Mouse (Mus musculus): Measurements from ENCODE around the gene Lrrc17. TPM values are rescaled to one million over a fixed set of nuclear protein-coding genes. Genes with fewer than 3 reads are reported as not detected.

The Lrrc17 gene
- polyA plus RNA-seq, 1 experiment from 2014 or later, result 8.4 TPM

GRCm38 (mm10) chr5:21545786-21546185 lies 2.4 kb downstream of the Lrrc17 start:
- Histone ChIP-seq H3K4me1 (replicated peaks) (peaks cover 6% of the 10 kb centered on the region), H3K4me2 (no peak overlapping the region), H3K4me3 (no peak overlapping the region), H3K36me3 (no peaks in the 10 kb centered on the region), H3K9ac (no peak overlapping the region), H3K27ac (no peak overlapping the region), H3K9me3 (no peaks in the 10 kb centered on the region), H3K27me3 (no peaks in the 10 kb centered on the region)
- no peak for ATAC-seq (ENCODE audit: low FRiP score)
- WGBS, result 83% methylated on average over 4 of the region's 4 CpGs

- 88% methylated on average over 8 of the region's 8 CpGs for WGBS
- no peaks in the 10 kb centered on the region for H3K27me3 ChIP-seq
- ATAC-seq (ENCODE audit: low FRiP score), result no peak
Measured at GRCm38 (mm10) chr5:21547005-21547404, 3.6 kb downstream of the Lrrc17 start.

GRCm38 (mm10) chr5:21553685-21554084 lies 10.3 kb downstream of the Lrrc17 start:
- Histone ChIP-seq H3K4me1 (replicated peaks) (no peaks in the 10 kb centered on the region), H3K4me3 (no peak overlapping the region), H3K27me3 (no peaks in the 10 kb centered on the region), H3K27ac (no peak overlapping the region), H3K9ac (no peak overlapping the region), H3K9me3 (no peaks in the 10 kb centered on the region), H3K36me3 (no peaks in the 10 kb centered on the region), H3K4me2 (no peak overlapping the region)
- no peak for ATAC-seq (ENCODE audit: low FRiP score)
- 91% methylated on average over 4 of the region's 4 CpGs for WGBS

More at GRCm38 (mm10) chr5:21547005-21547404, 3.6 kb downstream of the Lrrc17 start:
- H3K4me1 ChIP-seq (replicated peaks), result peaks cover 6% of the 10 kb centered on the region
- no peaks in the 10 kb centered on the region for H3K36me3 ChIP-seq
- no peak overlapping the region for H3K27ac ChIP-seq
- H3K9ac ChIP-seq, result no peak overlapping the region
- no peak overlapping the region for H3K4me3 ChIP-seq
- H3K4me2 ChIP-seq, result no peak overlapping the region
- no peaks in the 10 kb centered on the region for H3K9me3 ChIP-seq

- no peak overlapping the region for H3K4me2 ChIP-seq
- no peaks in the 10 kb centered on the region for H3K27me3 ChIP-seq
- no peak overlapping the region for H3K4me3 ChIP-seq
- H3K9ac ChIP-seq, result no peak overlapping the region
- H3K9me3 ChIP-seq, result no peaks in the 10 kb centered on the region
- no peak for ATAC-seq (ENCODE audit: low FRiP score)
- no peaks in the 10 kb centered on the region for H3K4me1 ChIP-seq (replicated peaks)
- no peak overlapping the region for H3K27ac ChIP-seq
- WGBS, result 95% methylated on average over 1 of the region's 1 CpGs
- no peaks in the 10 kb centered on the region for H3K36me3 ChIP-seq
Measured at GRCm38 (mm10) chr5:21554732-21555131, 11.4 kb downstream of the Lrrc17 start.

GRCm38 (mm10) chr5:21556502-21556901 lies 13.1 kb downstream of the Lrrc17 start:
- Histone ChIP-seq H3K27ac (no peak overlapping the region), H3K27me3 (no peaks in the 10 kb centered on the region), H3K4me2 (no peak overlapping the region), H3K36me3 (no peaks in the 10 kb centered on the region), H3K9me3 (no peaks in the 10 kb centered on the region), H3K9ac (no peak overlapping the region), H3K4me3 (no peak overlapping the region), H3K4me1 (replicated peaks) (no peaks in the 10 kb centered on the region)
- WGBS, result 72% methylated on average over 3 of the region's 3 CpGs
- ATAC-seq (ENCODE audit: low FRiP score), result no peak

GRCm38 (mm10) chr5:21563936-21564335 lies 20.6 kb downstream of the Lrrc17 start:
- no peak for ATAC-seq (ENCODE audit: low FRiP score)
- no peak overlapping the region for H3K4me2 ChIP-seq
- H3K36me3 ChIP-seq, result no peaks in the 10 kb centered on the region
- no peak overlapping the region for H3K9ac ChIP-seq
- H3K4me1 ChIP-seq (replicated peaks), result no peaks in the 10 kb centered on the region
- 91% methylated on average over 2 of the region's 2 CpGs for WGBS
- H3K27ac ChIP-seq, result no peak overlapping the region
- H3K4me3 ChIP-seq, result no peak overlapping the region
- no peaks in the 10 kb centered on the region for H3K27me3 ChIP-seq
- H3K9me3 ChIP-seq, result no peaks in the 10 kb centered on the region

- H3K27ac ChIP-seq, result no peak overlapping the region
- no peak overlapping the region for H3K4me3 ChIP-seq
- H3K4me2 ChIP-seq, result no peak overlapping the region
- no peaks in the 10 kb centered on the region for H3K9me3 ChIP-seq
- ATAC-seq (ENCODE audit: low FRiP score), result no peak
- no peak overlapping the region for H3K9ac ChIP-seq
- H3K36me3 ChIP-seq, result no peaks in the 10 kb centered on the region
- no peaks in the 10 kb centered on the region for H3K27me3 ChIP-seq
- 89% methylated on average over 9 of the region's 9 CpGs for WGBS
- no peaks in the 10 kb centered on the region for H3K4me1 ChIP-seq (replicated peaks)
Measured at GRCm38 (mm10) chr5:21565392-21566065, 22.2 kb downstream of the Lrrc17 start.

- no peak overlapping the region for H3K4me2 ChIP-seq
- ATAC-seq (ENCODE audit: low FRiP score), result no peak
- 94% methylated on average over 1 of the region's 1 CpGs for WGBS
- no peak overlapping the region for H3K27ac ChIP-seq
- H3K4me3 ChIP-seq, result no peak overlapping the region
- no peaks in the 10 kb centered on the region for H3K9me3 ChIP-seq
- H3K36me3 ChIP-seq, result no peaks in the 10 kb centered on the region
- H3K27me3 ChIP-seq, result no peaks in the 10 kb centered on the region
- H3K4me1 ChIP-seq (replicated peaks), result no peaks in the 10 kb centered on the region
- H3K9ac ChIP-seq, result no peak overlapping the region
Measured at GRCm38 (mm10) chr5:21567784-21568183, 24.4 kb downstream of the Lrrc17 start.

GRCm38 (mm10) chr5:21572764-21573416 lies 29.5 kb downstream of the Lrrc17 start:
- 68% methylated on average over 3 of the region's 3 CpGs for WGBS
- no peak overlapping the region for H3K9ac ChIP-seq
- no peaks in the 10 kb centered on the region for H3K4me1 ChIP-seq (replicated peaks)
- H3K36me3 ChIP-seq, result no peaks in the 10 kb centered on the region
- no peak overlapping the region for H3K27ac ChIP-seq
- H3K9me3 ChIP-seq, result no peaks in the 10 kb centered on the region
- no peak for ATAC-seq (ENCODE audit: low FRiP score)
- no peaks in the 10 kb centered on the region for H3K27me3 ChIP-seq
- no peak overlapping the region for H3K4me2 ChIP-seq
- H3K4me3 ChIP-seq, result no peak overlapping the region

- no peak overlapping the region for H3K4me3 ChIP-seq
- H3K36me3 ChIP-seq, result no peaks in the 10 kb centered on the region
- no peaks in the 10 kb centered on the region for H3K27me3 ChIP-seq
- 82% methylated on average over 21 of the region's 21 CpGs for WGBS
- H3K4me1 ChIP-seq (replicated peaks), result no peaks in the 10 kb centered on the region
- ATAC-seq (ENCODE audit: low FRiP score), result no peak
- no peak overlapping the region for H3K9ac ChIP-seq
- no peak overlapping the region for H3K27ac ChIP-seq
- H3K4me2 ChIP-seq, result no peak overlapping the region
- H3K9me3 ChIP-seq, result no peaks in the 10 kb centered on the region
Measured at GRCm38 (mm10) chr5:21574386-21575209, 31.2 kb downstream of the Lrrc17 start.

- no peaks in the 10 kb centered on the region for H3K9me3 ChIP-seq
- H3K27ac ChIP-seq, result no peak overlapping the region
- WGBS, result 80% methylated on average over 13 of the region's 13 CpGs
- H3K9ac ChIP-seq, result no peak overlapping the region
- no peak for ATAC-seq (ENCODE audit: low FRiP score)
- no peak overlapping the region for H3K4me3 ChIP-seq
- H3K27me3 ChIP-seq, result no peaks in the 10 kb centered on the region
- H3K4me2 ChIP-seq, result no peak overlapping the region
- no peaks in the 10 kb centered on the region for H3K4me1 ChIP-seq (replicated peaks)
- H3K36me3 ChIP-seq, result no peaks in the 10 kb centered on the region
Measured at GRCm38 (mm10) chr5:21575210-21575550, 31.8 kb downstream of the Lrrc17 start.

- 93% methylated on average over 3 of the region's 3 CpGs for WGBS
- ATAC-seq (ENCODE audit: low FRiP score), result no peak
- Histone ChIP-seq H3K27me3 (no peaks in the 10 kb centered on the region), H3K9me3 (no peaks in the 10 kb centered on the region), H3K4me2 (no peak overlapping the region), H3K4me3 (no peak overlapping the region), H3K4me1 (replicated peaks) (no peaks in the 10 kb centered on the region), H3K36me3 (no peaks in the 10 kb centered on the region), H3K9ac (no peak overlapping the region), H3K27ac (no peak overlapping the region)
Measured at GRCm38 (mm10) chr5:21578136-21578535, 34.8 kb downstream of the Lrrc17 start.
